Comparison of ENCODE assay signal across 8 mouse cellular contexts in genomic region chr3:30600717-30601116, GRCm38 (mm10). TPM values are rescaled to one million over a fixed set of nuclear protein-coding genes. Genes with fewer than 3 reads are reported as not detected.
A peak's percentile ranks its signal among the peaks of the same experiment; 100 is the strongest.
DNase-seq lines count a peak whose midpoint lies in the region; ATAC-seq and TF ChIP-seq lines count a peak whose summit lies in the region.

No protein-coding gene starts in this region.

- under 1% methylated on average over 14 of the region's 14 CpGs for WGBS in forebrain, embryonic 12.5 days
- WGBS in hindbrain, embryonic 15.5 days = 1% methylated on average over 14 of the region's 14 CpGs
- under 1% methylated on average over 14 of the region's 14 CpGs for WGBS in midbrain, embryonic 13.5 days
- WGBS in thymus, adult 2 months = under 1% methylated on average over 14 of the region's 14 CpGs

- H3K4me1 ChIP-seq in bone marrow macrophage, adult 2 months (ENCODE audit: control insufficient read depth, insufficient read depth, low read length) = peaks cover 13% of the 10 kb centered on the region; the same call in 1 of the 2 replicates
- H3K4me1 ChIP-seq in forebrain, embryonic 12.5 days = peaks cover 27% of the 10 kb centered on the region
- H3K4me1 ChIP-seq in hindbrain, embryonic 15.5 days (replicated peaks) = peaks cover 41% of the 10 kb centered on the region
- peaks cover 35% of the 10 kb centered on the region for H3K4me1 ChIP-seq in midbrain, embryonic 13.5 days (replicated peaks)
- peaks cover 11% of the 10 kb centered on the region for H3K4me1 ChIP-seq in thymus, adult 2 months (replicated peaks; ENCODE audit: control insufficient read depth, insufficient read depth, low read length)

- intact Hi-C loops in left cerebral cortex, postnatal 4 days (cut with DNase I) = loop anchor here (10.0 kb wide), 1 partner anchor 344 kb away; no protein-coding TSS in a partner anchor

- peak; percentile 17 to 29 for DNase-seq in lung, adult 18-20 months
- DNase-seq in lung, postnatal 25 days (ENCODE audit: low spot score) = no peak
- DNase-seq in left cerebral cortex, postnatal 4 days = peak; percentile 15
- DNase-seq in thymus, adult 2 months = peak; percentile 33

- no peak for TF ChIP-seq CTCF in bone marrow macrophage, adult 2 months (IDR thresholded peaks at IDR 0.05; ENCODE audit: low read depth, low read length)
- TF ChIP-seq CTCF in thymus, adult 2 months (IDR thresholded peaks at IDR 0.05; ENCODE audit: borderline replicate concordance, control insufficient read depth, extremely low read depth, insufficient read depth, low read length, poor library complexity) = no peak

- H3K9me3 ChIP-seq in forebrain, embryonic 12.5 days = no peaks in the 10 kb centered on the region
- H3K9me3 ChIP-seq in hindbrain, embryonic 15.5 days = no peaks in the 10 kb centered on the region
- H3K9me3 ChIP-seq in midbrain, embryonic 13.5 days = no peaks in the 10 kb centered on the region

- H3K4me2 ChIP-seq in forebrain, embryonic 12.5 days = peak overlapping the region; percentile 73
- H3K4me2 ChIP-seq in hindbrain, embryonic 15.5 days = peak overlapping the region; percentile 71
- H3K4me2 ChIP-seq in midbrain, embryonic 13.5 days (replicated peaks) = peak overlapping the region; percentile 83

- H3K27me3 ChIP-seq in forebrain, embryonic 12.5 days = peaks cover 19% of the 10 kb centered on the region
- H3K27me3 ChIP-seq in hindbrain, embryonic 15.5 days = no peaks in the 10 kb centered on the region
- peaks cover 17% of the 10 kb centered on the region; the same call in 1 of the 2 replicates for H3K27me3 ChIP-seq in midbrain, embryonic 13.5 days
- no peaks in the 10 kb centered on the region; the same call in 1 of the 2 replicates for H3K27me3 ChIP-seq in thymus, adult 2 months (ENCODE audit: control insufficient read depth, insufficient read depth, low read length)

- H3K4me3 ChIP-seq in bone marrow macrophage, adult 2 months (ENCODE audit: insufficient read depth, low read length) = peak overlapping the region; percentile 80
- peak overlapping the region; percentile 52 for H3K4me3 ChIP-seq in forebrain, embryonic 12.5 days (replicated peaks)
- H3K4me3 ChIP-seq in hindbrain, embryonic 15.5 days = peak overlapping the region; percentile 84
- H3K4me3 ChIP-seq in midbrain, embryonic 13.5 days (replicated peaks) = peak overlapping the region; percentile 92
- peak overlapping the region; percentile 70 for H3K4me3 ChIP-seq in thymus, adult 2 months (ENCODE audit: control insufficient read depth, insufficient read depth, low read length)

- ATAC-seq in forebrain, embryonic 12.5 days (ENCODE audit: low FRiP score) = no peak
- peak; percentile 27; the same call in 1 of the 2 replicates for ATAC-seq in hindbrain, embryonic 15.5 days (ENCODE audit: low FRiP score, low read depth)
- ATAC-seq in midbrain, embryonic 13.5 days = no peak

- peak overlapping the region; percentile 70 for H3K27ac ChIP-seq in bone marrow macrophage, adult 2 months (ENCODE audit: insufficient read depth, low read depth, low read length)
- peak overlapping the region; percentile 80 for H3K27ac ChIP-seq in forebrain, embryonic 12.5 days
- peak overlapping the region; percentile 66 for H3K27ac ChIP-seq in hindbrain, embryonic 15.5 days (replicated peaks)
- H3K27ac ChIP-seq in midbrain, embryonic 13.5 days = peak overlapping the region; percentile 52; the same call in 1 of the 2 replicates
- H3K27ac ChIP-seq in thymus, adult 2 months (ENCODE audit: control insufficient read depth, insufficient read depth, low read length) = peak overlapping the region; percentile 43

- peaks cover 13% of the 10 kb centered on the region for H3K36me3 ChIP-seq in forebrain, embryonic 12.5 days (replicated peaks)
- peaks cover 8% of the 10 kb centered on the region; the same call in 1 of the 2 replicates for H3K36me3 ChIP-seq in hindbrain, embryonic 15.5 days
- peaks cover 10% of the 10 kb centered on the region for H3K36me3 ChIP-seq in midbrain, embryonic 13.5 days
- no peaks in the 10 kb centered on the region for H3K36me3 ChIP-seq in thymus, adult 2 months (ENCODE audit: control insufficient read depth, insufficient read depth, low read length)

- peak overlapping the region; percentile 55 for H3K9ac ChIP-seq in forebrain, embryonic 12.5 days
- peak overlapping the region; percentile 51 for H3K9ac ChIP-seq in hindbrain, embryonic 15.5 days
- H3K9ac ChIP-seq in midbrain, embryonic 13.5 days (replicated peaks) = peak overlapping the region; percentile 69; the same call in 1 of the 2 replicates

- no peak for TF ChIP-seq POLR2A in bone marrow macrophage, adult 2 months (IDR thresholded peaks at IDR 0.05; ENCODE audit: borderline replicate concordance, low read depth, low read length)
- no peak for TF ChIP-seq POLR2A in thymus, adult 2 months (IDR thresholded peaks at IDR 0.05; ENCODE audit: control insufficient read depth, extremely low read depth, insufficient read depth, low read length, poor library complexity)

RNA-seq across cellular contexts. Expression of gene Actrt3, which starts 1.0 kb away (rescaled TPM):
- polyA plus RNA-seq in bone marrow macrophage, adult 2 months (2012; ENCODE audit: insufficient read depth, insufficient read length, missing spikeins) = not detected in 2 replicates
- polyA plus RNA-seq in forebrain, embryonic 12.5 days (2016; fragmentation: Nextera tagmentation; extraction: Ambion mirVana) = not detected in 2 replicates
- polyA plus RNA-seq in hindbrain, embryonic 15.5 days (2015; fragmentation: Nextera tagmentation; extraction: Ambion mirVana) = 0.56 and 0.75 TPM in 2 replicates
- total RNA-seq in left cerebral cortex, postnatal 4 days (2021) = 1 to 10 TPM; 1.0 to 1.5 TPM
- polyA plus RNA-seq in midbrain, embryonic 13.5 days (2015; fragmentation: Nextera tagmentation; extraction: Ambion mirVana) = 0.17 and 0.23 TPM in 2 replicates
- not detected in 2 replicates for polyA plus RNA-seq in thymus, adult 2 months (2012; rRNA removed)

RNA-seq across cellular contexts. Expression of gene Mynn, which starts 1.1 kb away (rescaled TPM):
- 11.2 and 13.5 TPM in 2 replicates for polyA plus RNA-seq in bone marrow macrophage, adult 2 months (2012; ENCODE audit: insufficient read depth, insufficient read length, missing spikeins)
- polyA plus RNA-seq in forebrain, embryonic 12.5 days (2016; fragmentation: Nextera tagmentation; extraction: Ambion mirVana) = 35.1 and 38.1 TPM in 2 replicates
- 27.3 TPM in 2 replicates for polyA plus RNA-seq in hindbrain, embryonic 15.5 days (2015; fragmentation: Nextera tagmentation; extraction: Ambion mirVana)
- 10 to 100 TPM; 23.3 to 24.4 TPM for total RNA-seq in left cerebral cortex, postnatal 4 days (2021)
- polyA plus RNA-seq in midbrain, embryonic 13.5 days (2015; fragmentation: Nextera tagmentation; extraction: Ambion mirVana) = 35.4 and 39.6 TPM in 2 replicates
- 11.6 and 14.0 TPM in 2 replicates for polyA plus RNA-seq in thymus, adult 2 months (2012; rRNA removed)

RNA-seq across cellular contexts. Expression of gene Lrriq4, which starts 43.6 kb away (rescaled TPM):
- not detected in 2 replicates for polyA plus RNA-seq in bone marrow macrophage, adult 2 months (2012; ENCODE audit: insufficient read depth, insufficient read length, missing spikeins)
- polyA plus RNA-seq in forebrain, embryonic 12.5 days (2016; fragmentation: Nextera tagmentation; extraction: Ambion mirVana) = not detected in 2 replicates
- not detected in 2 replicates for polyA plus RNA-seq in hindbrain, embryonic 15.5 days (2015; fragmentation: Nextera tagmentation; extraction: Ambion mirVana)
- total RNA-seq in left cerebral cortex, postnatal 4 days (2021) = not detected
- polyA plus RNA-seq in midbrain, embryonic 13.5 days (2015; fragmentation: Nextera tagmentation; extraction: Ambion mirVana) = not detected in 2 replicates
- not detected in 2 replicates for polyA plus RNA-seq in thymus, adult 2 months (2012; rRNA removed)

RNA-seq across cellular contexts. Expression of gene Lrrc34, which starts 47.0 kb away (rescaled TPM):
- polyA plus RNA-seq in bone marrow macrophage, adult 2 months (2012; ENCODE audit: insufficient read depth, insufficient read length, missing spikeins) = not detected in 2 replicates
- 1.5 and 1.9 TPM in 2 replicates for polyA plus RNA-seq in forebrain, embryonic 12.5 days (2016; fragmentation: Nextera tagmentation; extraction: Ambion mirVana)
- 1.3 and 1.4 TPM in 2 replicates for polyA plus RNA-seq in hindbrain, embryonic 15.5 days (2015; fragmentation: Nextera tagmentation; extraction: Ambion mirVana)
- total RNA-seq in left cerebral cortex, postnatal 4 days (2021) = under 1 TPM in 1 of 2 experiments, not detected in 1; 0.58 TPM
- 0.93 and 1.2 TPM in 2 replicates for polyA plus RNA-seq in midbrain, embryonic 13.5 days (2015; fragmentation: Nextera tagmentation; extraction: Ambion mirVana)
- polyA plus RNA-seq in thymus, adult 2 months (2012; rRNA removed) = 0.04 and 0.06 TPM in 2 replicates

RNA-seq across cellular contexts. Expression of gene Mecom, which starts 52.9 kb away (rescaled TPM):
- polyA plus RNA-seq in bone marrow macrophage, adult 2 months (2012; ENCODE audit: insufficient read depth, insufficient read length, missing spikeins) = not detected in 2 replicates
- 12.1 and 12.2 TPM in 2 replicates for polyA plus RNA-seq in forebrain, embryonic 12.5 days (2016; fragmentation: Nextera tagmentation; extraction: Ambion mirVana)
- polyA plus RNA-seq in hindbrain, embryonic 15.5 days (2015; fragmentation: Nextera tagmentation; extraction: Ambion mirVana) = 6.9 and 9.5 TPM in 2 replicates
- total RNA-seq in left cerebral cortex, postnatal 4 days (2021) = 1 to 10 TPM; 5.3 to 6.0 TPM
- 11.1 and 13.4 TPM in 2 replicates for polyA plus RNA-seq in midbrain, embryonic 13.5 days (2015; fragmentation: Nextera tagmentation; extraction: Ambion mirVana)
- 0.54 and 0.92 TPM in 2 replicates for polyA plus RNA-seq in thymus, adult 2 months (2012; rRNA removed)
